Mouse (Mus musculus): ENCODE measurements at regions not wholly inside any gene's neighbourhood (a gene's known extent, or its start where the extent isn't known, plus 50 kb on each side); places are given as distances from the start of the nearest gene placed in this dataset.

- DNase-seq (ENCODE audit: low spot score in 2 of 2), result no peak
Observed at GRCm38 (mm10) chr4:153321085-153321484, 161.5 kb downstream of the Ajap1 start.

GRCm38 (mm10) chr4:153320602-153321001, 162.0 kb downstream of the Ajap1 start:
- no peak for DNase-seq (ENCODE audit: low spot score in 2 of 2)

DNA sequence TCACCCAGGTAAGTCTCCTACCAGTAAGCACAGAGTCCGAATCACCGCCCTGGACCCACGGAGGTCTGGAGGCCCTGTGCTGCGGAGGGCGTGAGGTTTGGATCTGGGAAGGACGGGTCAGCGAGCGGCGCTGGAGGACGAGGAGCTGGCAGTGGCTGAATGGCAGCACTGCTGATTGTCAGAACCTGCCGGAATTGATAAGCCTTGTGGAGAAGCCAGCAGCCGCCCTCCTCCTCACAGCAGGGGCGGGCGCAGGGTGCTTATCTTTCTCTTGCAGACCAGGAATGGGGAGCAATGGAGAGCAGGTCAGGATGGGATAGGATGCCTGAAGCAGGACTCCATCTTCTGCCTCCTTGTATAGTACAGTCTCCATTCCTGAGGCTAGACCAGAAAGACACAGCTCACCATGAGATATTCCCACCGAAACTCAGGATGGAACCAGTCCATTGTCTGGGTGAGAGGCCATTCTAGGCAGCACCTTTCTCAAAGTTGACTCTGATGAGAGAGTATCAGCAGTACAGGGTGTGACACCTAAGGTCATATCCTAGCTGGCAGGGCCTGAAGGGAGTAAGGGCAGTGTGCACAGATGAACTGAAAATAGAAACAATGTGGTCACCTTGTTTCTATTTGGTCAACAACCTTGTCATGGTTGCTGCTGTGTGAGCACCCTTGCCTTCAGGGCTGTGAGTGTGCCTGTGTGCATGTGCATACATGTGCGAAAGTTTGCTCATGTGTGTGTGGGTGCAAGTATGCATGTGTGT, 165.5 kb downstream of the Ajap1 start:
- no peak for DNase-seq (ENCODE audit: low spot score in 2 of 2)

DNA sequence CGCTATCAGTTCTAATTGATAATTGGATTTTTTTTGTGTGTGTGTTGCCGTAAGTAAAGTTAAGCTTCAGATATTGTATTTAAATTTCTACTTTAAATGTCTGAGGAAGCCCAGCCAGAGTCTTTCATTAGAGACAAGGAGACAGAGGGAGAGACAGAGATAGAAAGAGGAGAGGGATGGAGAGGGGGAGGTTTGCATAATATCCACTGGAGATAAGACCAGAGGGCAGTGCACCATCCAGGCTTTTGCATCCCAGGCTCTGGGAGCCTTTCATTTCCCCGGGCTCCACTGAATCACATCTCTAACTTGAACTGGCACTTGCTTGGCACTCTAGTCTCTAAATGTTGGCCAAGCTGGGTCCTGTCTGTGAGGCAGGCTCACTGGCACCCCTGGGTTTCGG, 166.1 kb downstream of the Ajap1 start:
- DNase-seq (ENCODE audit: low spot score in 2 of 2), result no peak

DNA sequence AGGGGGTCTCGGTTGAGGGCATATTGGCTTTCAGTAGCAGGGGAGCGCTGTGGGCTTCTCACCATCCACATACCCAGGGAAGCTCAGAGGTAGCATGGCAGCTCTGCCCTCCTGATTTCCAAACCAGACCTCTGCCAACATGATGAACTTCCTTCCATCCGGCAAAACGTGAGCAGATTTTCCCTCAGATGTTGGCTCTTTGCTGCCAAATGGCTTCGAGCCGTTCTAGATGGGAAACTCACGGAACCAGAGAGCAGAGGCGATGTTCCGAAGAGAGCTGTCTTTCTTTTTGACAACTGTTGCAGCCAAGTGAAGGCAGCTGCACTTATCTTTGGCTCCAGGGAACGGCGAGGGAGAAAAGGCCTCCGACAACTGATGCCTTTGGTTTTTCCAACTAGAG, 168.7 kb downstream of the Ajap1 start:
- no peak for DNase-seq (ENCODE audit: low spot score in 2 of 2)

GRCm38 (mm10) chr4:153311574-153311973, 171.0 kb downstream of the Ajap1 start:
- no peak for DNase-seq (ENCODE audit: low spot score in 2 of 2)

- DNase-seq (ENCODE audit: low spot score in 2 of 2), result no peak
Observed at GRCm38 (mm10) chr4:153310641-153311040, 172.0 kb downstream of the Ajap1 start.

- no peak for DNase-seq (ENCODE audit: low spot score in 2 of 2)
Observed at GRCm38 (mm10) chr4:153303521-153303920, 179.1 kb downstream of the Ajap1 start.

DNA sequence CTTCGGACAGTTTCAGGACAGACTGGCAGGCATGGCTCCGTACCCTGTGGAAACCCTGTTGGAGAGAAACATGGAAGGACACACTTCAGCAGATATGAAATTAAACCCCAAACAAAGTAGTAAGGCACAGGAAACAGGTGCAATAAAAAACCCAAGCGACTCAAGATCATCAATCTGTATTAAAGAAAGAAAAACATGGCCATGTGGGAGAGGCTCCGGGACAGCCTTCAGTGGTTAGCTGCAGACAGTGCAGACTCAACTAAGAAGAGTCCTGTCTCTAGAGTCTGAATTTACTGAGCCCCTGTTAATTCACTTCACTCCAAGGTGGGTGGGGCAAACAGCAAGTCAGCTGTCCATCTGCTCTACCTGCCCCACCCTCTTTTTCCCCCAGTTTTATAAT, 179.8 kb downstream of the Ajap1 start:
- no peak for DNase-seq (ENCODE audit: low spot score in 2 of 2)

DNA sequence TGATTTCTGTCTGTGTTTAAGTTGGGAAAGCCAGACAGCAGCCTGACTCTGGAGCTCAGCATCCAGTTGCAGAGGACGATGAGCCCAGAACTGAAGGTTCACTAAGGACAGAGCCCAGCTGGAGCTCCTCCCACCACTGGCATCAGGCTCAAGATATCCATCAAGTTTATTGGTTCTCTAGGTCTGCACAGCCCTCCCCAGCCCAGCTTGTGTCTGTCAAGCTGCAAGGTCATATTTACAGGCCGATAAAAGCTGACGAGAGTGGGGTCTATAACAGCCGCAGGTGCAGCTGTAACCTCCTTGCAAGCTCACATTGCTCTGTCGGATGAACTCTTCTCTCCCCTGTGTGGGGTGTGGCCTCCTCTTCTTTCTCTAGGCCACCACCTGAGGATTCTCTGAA, 184.3 kb downstream of the Ajap1 start:
- no peak for DNase-seq (ENCODE audit: low spot score in 2 of 2)

DNA sequence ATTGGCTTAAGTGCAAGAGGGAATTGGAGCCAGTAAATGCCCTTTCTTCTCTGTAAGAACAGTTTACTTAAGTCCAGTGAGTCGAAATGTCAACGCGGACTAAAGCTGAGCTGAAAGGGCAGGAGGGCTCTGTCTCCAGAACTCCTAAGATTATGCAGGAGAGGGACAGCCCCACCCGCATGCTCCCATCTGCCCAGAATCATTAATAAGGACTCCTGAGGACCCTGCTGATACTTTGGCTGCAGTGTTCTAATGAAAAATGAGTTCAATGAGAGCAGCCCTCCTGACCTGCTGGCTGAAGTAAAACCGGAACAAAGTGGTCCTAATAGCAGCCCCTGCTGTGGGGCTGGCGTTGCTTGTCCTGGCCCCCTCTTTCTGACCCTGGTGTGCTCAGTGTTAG, 187.8 kb downstream of the Ajap1 start:
- no peak for DNase-seq (ENCODE audit: low spot score in 2 of 2)

DNA sequence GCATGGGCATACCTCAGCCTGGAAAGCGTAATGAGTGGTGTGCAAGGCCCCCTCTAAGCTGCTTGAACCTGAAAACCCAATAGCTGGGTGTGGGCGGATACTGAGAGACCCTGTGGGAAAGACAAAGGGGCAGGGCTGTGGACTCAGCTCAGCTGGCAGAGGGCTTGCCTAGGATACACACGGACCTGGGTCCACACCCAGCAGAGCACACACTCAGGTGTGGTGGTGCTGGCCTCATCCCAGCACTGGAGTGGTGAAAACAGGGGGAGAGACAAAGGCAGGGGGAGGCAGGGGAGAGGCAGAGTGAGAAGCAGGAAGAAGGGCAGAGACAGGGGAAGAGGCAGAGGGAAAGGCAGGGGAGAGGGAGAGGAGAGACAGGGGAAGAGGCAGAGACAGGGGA, 189.5 kb downstream of the Ajap1 start:
- DNase-seq (ENCODE audit: low spot score in 2 of 2), result no peak

GRCm38 (mm10) chr4:153288362-153288761, 194.2 kb downstream of the Ajap1 start:
- DNase-seq (ENCODE audit: low spot score in 2 of 2), result no peak

GRCm38 (mm10) chr4:153284209-153284608, 198.4 kb downstream of the Ajap1 start:
- no peak for DNase-seq (ENCODE audit: low spot score in 2 of 2)

DNA sequence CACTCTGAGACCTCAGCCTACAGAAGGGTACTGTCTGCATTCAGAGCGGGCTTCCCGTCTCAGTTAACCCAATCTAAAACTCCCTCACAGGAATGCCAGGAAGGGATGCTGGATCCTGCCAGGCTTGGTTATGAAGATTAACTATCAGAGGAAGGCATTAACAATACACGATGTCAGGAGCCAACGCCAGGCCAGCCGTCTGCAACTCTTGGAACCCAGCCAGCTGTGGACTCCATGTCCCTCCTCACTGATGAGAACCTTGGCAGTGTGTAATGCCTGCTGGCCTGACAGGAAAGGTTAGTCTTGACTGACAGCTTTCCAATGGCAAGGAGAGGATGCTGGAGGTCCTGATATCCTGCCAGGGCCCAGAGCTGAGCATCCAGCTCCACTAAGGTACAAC, 206.0 kb downstream of the Ajap1 start:
- no peak for DNase-seq (ENCODE audit: low spot score in 2 of 2)

- no peak for DNase-seq (ENCODE audit: low spot score in 2 of 2)
Observed at GRCm38 (mm10) chr4:153271376-153271775, 211.2 kb downstream of the Ajap1 start.

DNA sequence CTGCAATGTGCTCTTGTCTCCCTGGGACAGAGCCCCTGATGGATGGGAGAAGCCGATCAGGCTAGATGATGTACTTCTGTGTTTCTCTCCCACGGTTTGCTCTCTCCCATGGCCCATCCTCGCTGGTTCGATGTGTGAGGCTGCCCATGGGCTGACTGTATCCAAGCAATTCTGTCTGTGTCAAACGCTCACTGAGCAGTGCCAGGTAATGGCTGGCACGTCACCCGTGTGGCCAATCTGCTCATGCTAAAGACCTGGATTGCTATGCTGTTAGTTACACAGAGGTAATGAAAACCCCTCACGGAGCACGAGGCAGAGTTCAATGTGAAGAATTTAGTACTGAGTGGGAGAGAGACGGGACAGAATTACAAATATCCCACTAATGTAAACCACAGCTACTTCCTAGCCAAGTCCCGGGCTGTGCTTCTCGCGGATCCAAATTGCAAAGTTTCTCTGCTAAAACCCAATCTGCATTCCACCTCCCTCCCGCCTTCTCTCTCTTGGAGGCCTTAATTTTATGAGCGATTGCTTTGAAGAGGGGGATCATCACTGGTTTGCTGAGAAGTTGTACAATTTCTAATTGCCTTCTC, 219.3 kb downstream of the Ajap1 start:
- DNase-seq (ENCODE audit: low spot score in 2 of 2), result no peak

GRCm38 (mm10) chr4:153260941-153261557, 221.6 kb downstream of the Ajap1 start:
- no peak for DNase-seq (ENCODE audit: low spot score in 2 of 2)

DNA sequence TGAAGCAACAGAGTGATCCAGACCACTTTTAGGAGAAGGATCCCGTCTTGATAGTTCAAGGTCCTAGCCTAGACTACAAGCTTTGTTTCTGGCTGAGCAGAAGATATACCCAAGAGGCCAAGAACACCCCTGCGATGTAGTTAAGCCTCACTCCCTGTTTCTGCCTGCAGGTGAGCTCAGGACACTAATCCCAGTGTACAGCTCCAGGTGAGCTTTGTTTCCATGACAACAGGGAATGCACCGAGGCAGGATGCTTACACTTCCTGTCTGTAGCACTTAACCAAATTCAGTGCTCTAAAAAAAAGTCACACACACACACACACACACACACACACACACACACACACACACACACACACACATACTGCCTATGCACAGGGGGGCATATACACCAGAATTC, 230.7 kb downstream of the Ajap1 start:
- DNase-seq (ENCODE audit: low spot score in 2 of 2), result no peak

DNA sequence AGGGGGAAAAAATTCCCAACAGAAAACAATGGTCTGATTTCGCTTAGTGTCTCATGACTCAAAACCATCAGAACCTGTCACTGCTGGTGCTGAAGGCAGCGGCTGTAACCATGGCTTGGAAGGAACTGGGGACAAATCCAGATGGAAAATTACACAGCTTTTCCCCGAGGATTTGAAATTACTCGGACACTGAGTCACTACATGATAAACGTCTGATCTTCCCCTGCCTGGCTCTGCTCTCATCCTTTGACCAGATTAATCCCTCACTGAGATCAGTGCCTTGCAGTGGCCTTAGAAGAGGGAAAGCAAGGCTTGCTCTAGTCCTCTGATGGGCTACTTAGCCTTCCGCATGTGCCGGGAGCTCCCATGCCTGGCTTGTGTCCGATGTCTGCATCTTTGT, 231.3 kb downstream of the Ajap1 start:
- DNase-seq (ENCODE audit: low spot score in 2 of 2), result no peak

GRCm38 (mm10) chr4:153236680-153237079, 245.9 kb downstream of the Ajap1 start:
- no peak for DNase-seq (ENCODE audit: low spot score in 2 of 2)

DNA sequence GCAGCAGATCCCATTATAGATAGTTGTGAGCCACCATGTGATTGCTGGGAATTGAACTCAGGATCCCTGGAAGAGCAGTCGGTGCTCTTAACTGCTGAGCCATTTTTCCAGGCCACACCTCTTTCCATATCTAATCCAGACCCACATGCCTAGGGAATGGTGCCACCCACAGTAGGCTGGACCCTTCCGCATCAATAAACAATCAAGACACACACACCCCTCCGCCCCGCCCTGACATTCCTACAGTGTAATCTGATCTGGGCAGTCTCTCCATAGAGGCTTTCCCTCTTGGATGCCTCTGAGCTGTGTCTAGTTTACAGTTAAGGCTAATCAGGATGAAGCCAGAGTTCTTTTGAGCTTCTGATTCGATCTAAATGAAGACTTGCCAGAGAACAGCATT, 248.8 kb downstream of the Ajap1 start:
- DNase-seq (ENCODE audit: low spot score in 2 of 2), result no peak

DNA sequence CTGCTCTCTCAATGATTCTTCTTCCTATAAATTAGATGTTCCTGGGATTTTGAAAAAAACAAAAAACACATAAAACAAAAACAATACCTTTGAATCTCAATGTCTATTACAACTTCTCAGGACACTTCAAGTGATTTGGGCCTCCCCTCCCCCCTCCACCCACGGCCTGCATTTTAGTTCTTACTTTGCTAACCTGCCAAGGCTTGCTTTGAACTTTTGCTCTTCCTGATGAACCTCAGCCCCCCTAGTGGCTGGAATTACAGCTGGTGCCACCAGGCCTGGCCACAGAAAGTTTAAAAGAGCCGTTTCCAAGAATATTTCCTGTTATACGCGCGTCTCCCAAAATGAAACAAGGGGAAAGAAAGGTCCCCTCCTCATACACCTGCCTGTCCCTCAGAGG, 253.4 kb downstream of the Ajap1 start:
- no peak for DNase-seq (ENCODE audit: low spot score in 2 of 2)
